Mouse (Mus musculus) limb, embryonic 15.5 days (tissue): ENCODE data around the gene Gm44502. TPM values are rescaled to one million over a fixed set of nuclear protein-coding genes. Genes with fewer than 3 reads are reported as not detected.
A peak's percentile ranks its signal among the peaks of the same experiment; 100 is the strongest.

Source experiments
- ATAC-seq: fragments of 200-750 bp; cut with Nextera tagmentation; 2 replicates; pipeline ENCODE4 v1.8.0; 2017; ENCODE audit warnings: low read depth, moderate TSS enrichment; ENCODE audit not compliant: insufficient number of reproducible peaks, low FRiP score, low TSS enrichment
- H3K27ac ChIP-seq: fragments of 300-500 bp; sonication (generic); 2 replicates; pipeline ENCODE4 v1.5.1; 2015; ENCODE audit warnings: moderate library complexity, mild to moderate bottlenecking, inconsistent platforms
- H3K27me3 ChIP-seq: fragments of 300-500 bp; sonication (generic); 2 replicates; pipeline ENCODE4 v1.6.1; 2015; ENCODE audit warnings: inconsistent platforms
- H3K36me3 ChIP-seq: fragments of 300-500 bp; sonication (generic); 2 replicates; pipeline ENCODE4 v1.6.1; 2015; ENCODE audit warnings: inconsistent platforms
- H3K4me1 ChIP-seq: fragments of 300-500 bp; sonication (generic); 2 replicates; pipeline ENCODE4 v1.6.1; 2015; ENCODE audit warnings: inconsistent platforms
- H3K4me2 ChIP-seq: fragments of 300-500 bp; sonication (generic); 2 replicates; pipeline ENCODE4 v1.6.1; 2015; ENCODE audit warnings: mild to moderate bottlenecking, inconsistent platforms
- H3K4me3 ChIP-seq: fragments of 300-500 bp; sonication (generic); 2 replicates; pipeline ENCODE4 v1.5.1; 2015; ENCODE audit warnings: mild to moderate bottlenecking, inconsistent platforms
- H3K9ac ChIP-seq: fragments of 300-500 bp; sonication (generic); 2 replicates; pipeline ENCODE4 v1.6.1; 2015; ENCODE audit warnings: inconsistent platforms
- H3K9me3 ChIP-seq: fragments of 300-500 bp; sonication (generic); 2 replicates; pipeline ENCODE4 v1.6.1; 2016; ENCODE audit warnings: inconsistent platforms
- WGBS: fragments of 180-500 bp; shearing (Covaris S2); methylation state at CpG from one replicate; pipeline ENCODE4 v1.1.7; 2015; 5-methylcytosine and 5-hydroxymethylcytosine counted together
- polyA plus RNA-seq: library from polyadenylated mRNA; unstranded; fragments of >200 nt; fragmentation: Nextera tagmentation; extraction: Ambion mirVana; gene quantifications from 2 replicates; pipeline ENCODE4 v1.2.1, GENCODE M21; 2015

Gene Gm44502
- polyA plus RNA-seq, 1 experiment from 2014 or later: not detected

DNA sequence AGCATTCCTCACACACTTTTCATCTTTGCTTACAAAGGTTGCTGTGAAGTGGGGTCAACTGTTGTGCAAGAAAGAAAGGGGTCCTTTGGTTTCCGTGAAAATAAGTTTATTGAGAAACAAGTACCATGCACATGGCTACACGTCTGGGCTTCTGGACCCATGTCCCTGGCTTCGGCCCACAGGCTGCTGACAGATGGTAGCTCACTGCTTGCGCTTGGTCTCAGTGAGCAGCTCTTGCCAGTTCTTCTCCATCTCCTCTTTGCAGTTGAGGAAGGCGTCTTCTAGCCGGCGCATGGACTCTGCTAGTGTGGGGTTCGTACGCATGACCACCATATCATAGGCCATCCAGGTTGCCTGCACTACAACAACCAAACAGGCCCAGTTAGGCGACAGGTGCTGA, 39.4 kb downstream of the Gm44502 start:
- WGBS: 92% methylated on average over 10 of the region's 10 CpGs
- no peaks in the 10 kb centered on the region for H3K36me3 ChIP-seq
- H3K27me3 ChIP-seq: peaks cover 1% of the 10 kb centered on the region; the same call in 1 of the 2 replicates
- no peak for ATAC-seq
- no peak overlapping the region for H3K4me2 ChIP-seq
- peaks cover 2% of the 10 kb centered on the region; the same call in 1 of the 2 replicates for H3K4me1 ChIP-seq
- H3K4me3 ChIP-seq: no peak overlapping the region
- H3K9me3 ChIP-seq: no peaks in the 10 kb centered on the region
- H3K9ac ChIP-seq: no peak overlapping the region
- H3K27ac ChIP-seq: no peak overlapping the region

DNA sequence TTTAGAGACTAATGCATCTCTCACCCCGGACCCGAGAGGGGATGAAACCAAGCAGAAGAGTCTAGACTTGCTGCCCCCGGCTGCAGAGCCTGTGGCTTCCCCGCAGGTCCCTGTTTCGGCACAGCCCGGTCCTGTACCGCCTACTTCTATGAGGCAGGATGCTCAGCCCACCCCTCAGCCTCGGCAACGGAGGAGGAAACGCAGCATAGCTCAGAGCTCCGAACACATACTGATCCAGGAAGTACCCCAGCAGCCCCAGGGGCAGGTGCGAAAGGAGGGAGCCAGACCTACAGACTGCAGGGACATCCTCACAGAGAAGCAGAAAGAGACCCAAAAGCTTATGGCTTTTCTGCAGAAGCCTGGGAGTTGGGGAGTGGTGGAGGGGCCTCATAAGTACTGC, 42.4 kb downstream of the Gm44502 start:
- Histone ChIP-seq H3K4me2 (no peak overlapping the region), H3K9me3 (no peaks in the 10 kb centered on the region), H3K27me3 (peaks cover 8% of the 10 kb centered on the region), H3K36me3 (no peaks in the 10 kb centered on the region), H3K27ac (no peak overlapping the region), H3K4me1 (no peaks in the 10 kb centered on the region), H3K9ac (no peak overlapping the region), H3K4me3 (no peak overlapping the region)
- WGBS: 34% methylated on average over 12 of the region's 12 CpGs
- no peak for ATAC-seq

DNA sequence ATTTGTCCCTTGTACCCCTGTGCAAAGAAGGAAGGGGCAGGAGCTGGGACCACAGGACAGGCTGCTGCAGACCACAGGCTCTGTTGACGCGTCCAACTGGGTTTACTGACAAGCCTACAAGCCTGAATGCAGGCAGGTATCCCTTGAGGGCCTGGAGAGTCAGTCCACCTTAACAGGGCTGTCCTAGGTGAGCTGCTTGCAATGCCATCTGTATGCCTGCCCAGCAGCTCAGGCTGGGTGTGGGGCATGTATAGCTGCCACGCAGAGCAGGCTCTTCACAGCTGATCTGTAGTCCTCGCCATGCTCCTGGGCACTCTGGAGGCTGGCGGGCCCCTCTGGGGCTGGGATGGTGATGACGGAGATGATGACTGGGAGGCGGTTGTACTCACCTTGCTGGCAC, 44.9 kb downstream of the Gm44502 start, which contains the start of gene Klhdc7b:
Gene Klhdc7b, plus strand, starts transcription at position 301 of the 400 bp plus-strand sequence.
- Histone ChIP-seq H3K27ac (no peak within 1 kb of the TSS), H3K4me2 (no peak within 1 kb of the TSS), H3K4me3 (no peak within 1 kb of the TSS), H3K27me3 (peaks cover 16% of the 10 kb centered on the region), H3K9me3 (no peaks in the 10 kb centered on the region), H3K4me1 (peaks cover under 1% of the 10 kb centered on the region; the same call in 1 of the 2 replicates), H3K36me3 (no peaks in the 10 kb centered on the region), H3K9ac (no peak within 1 kb of the TSS)
- 84% methylated on average over 7 of the region's 7 CpGs for WGBS
- ATAC-seq: no peak

DNA sequence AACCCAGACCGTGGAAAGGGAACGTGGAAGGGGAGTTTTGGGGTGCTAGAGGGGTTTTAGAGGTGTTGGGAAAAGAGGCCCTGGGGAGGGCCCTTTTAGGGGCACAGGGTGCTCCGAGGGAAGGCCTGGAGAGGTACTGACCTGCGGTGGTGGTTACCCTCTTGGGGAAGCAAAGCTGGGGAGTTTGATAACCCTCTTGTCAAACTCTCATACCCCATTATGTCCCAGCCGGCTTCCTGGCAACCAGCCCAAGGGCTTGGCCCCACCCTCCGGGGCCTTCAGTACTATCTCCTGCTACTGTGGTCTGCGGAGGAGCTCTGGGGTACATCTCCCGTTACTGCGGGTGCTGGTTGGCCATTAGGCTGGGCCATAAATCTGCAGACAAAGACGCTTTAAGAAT, 50.1 kb downstream of the Gm44502 start:
- H3K9me3 ChIP-seq: no peaks in the 10 kb centered on the region
- no peak for ATAC-seq
- H3K4me2 ChIP-seq: peak overlapping the region; percentile 64
- 10% methylated on average over 10 of the region's 10 CpGs for WGBS
- H3K27me3 ChIP-seq: peaks cover 51% of the 10 kb centered on the region
- H3K9ac ChIP-seq: no peak overlapping the region
- H3K4me3 ChIP-seq: peak overlapping the region; percentile 34
- peaks cover 27% of the 10 kb centered on the region for H3K4me1 ChIP-seq
- no peaks in the 10 kb centered on the region for H3K36me3 ChIP-seq
- H3K27ac ChIP-seq: no peak overlapping the region

DNA sequence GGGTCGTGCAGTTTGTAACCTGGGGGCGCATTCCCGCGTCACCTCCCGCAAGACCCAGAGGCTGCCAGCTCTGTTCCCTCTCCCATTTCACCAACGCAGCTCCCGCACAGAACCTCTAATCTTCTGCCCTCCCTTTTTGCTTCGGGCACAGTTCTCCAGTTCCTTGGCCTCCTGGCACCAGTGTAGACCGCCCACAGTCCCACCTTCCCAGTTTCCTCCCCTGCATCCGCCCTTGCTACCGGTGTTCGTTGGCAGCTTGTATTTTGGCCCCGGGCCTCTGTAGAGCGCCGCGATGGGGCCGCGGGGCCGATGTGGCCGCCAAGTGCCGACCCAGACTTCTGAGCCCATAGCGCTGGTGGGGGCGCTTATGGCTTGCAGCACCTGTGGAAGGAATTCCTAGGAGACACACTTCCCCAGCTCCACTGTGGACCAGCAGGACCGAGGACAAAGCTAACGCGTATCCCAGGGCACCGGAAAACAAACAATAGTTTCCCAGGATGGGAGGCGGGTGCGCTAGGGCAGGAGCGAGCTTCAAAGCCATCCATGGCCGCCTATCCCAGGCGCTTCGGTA, 50.6 kb downstream of the Gm44502 start, which contains the start of gene Odf3b:
Gene Odf3b, minus strand, starts transcription at position 452 of the 571 bp plus-strand sequence.
- Histone ChIP-seq H3K4me1 (peaks cover 31% of the 10 kb centered on the region), H3K9me3 (no peaks in the 10 kb centered on the region), H3K27ac (no peak within 1 kb of the TSS), H3K36me3 (no peaks in the 10 kb centered on the region), H3K9ac (peak within 1 kb of the TSS; percentile 31; the same call in 1 of the 2 replicates), H3K4me2 (peak within 1 kb of the TSS; percentile 64), H3K4me3 (peak within 1 kb of the TSS; percentile 34), H3K27me3 (peaks cover 51% of the 10 kb centered on the region)
- no peak for ATAC-seq
- WGBS: 2% methylated on average over 33 of the region's 33 CpGs

DNA sequence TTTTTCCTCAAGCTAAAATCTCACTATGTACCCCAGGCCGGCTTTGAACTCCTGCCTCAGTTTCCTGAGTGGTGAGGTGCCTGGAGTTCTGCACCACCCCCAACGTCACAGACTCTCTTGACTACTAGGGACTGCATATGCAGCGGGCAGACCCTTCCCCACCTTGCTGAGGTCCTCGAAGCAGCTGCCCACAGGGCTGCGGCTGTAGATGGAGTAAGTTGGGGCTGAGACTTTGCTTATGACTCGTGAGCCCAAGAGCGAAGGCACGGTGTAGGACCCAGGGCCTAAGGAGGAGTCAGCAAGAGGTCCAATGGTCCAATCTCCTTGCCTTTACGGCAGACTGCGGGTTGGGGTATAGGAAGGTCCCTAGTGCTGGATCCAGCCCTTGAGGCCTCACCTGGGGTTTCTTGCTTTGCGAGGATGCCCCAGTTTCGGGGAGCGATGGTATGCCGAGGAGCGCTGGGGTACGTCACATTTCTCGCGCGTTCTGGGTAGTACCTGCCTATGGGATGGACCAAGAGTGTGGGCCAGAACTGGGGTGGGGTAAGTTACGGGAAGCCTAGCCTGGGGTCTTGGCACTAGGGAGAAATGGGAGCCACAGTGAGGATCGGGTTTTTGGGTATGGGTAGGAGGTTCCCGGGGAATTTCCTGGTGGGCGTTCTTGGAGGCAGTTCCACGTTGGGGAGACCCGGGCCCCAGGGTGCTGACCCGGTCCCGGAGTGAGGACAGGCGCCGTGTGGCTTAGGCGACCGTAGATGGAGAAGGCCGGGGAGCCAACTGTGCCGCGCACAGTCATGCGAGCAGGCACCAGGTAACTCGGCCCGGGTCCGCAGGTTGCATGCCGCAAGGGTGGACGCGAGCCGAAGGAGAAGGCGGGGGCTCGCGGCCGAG, 51.3 kb downstream of the Gm44502 start:
- no peak for ATAC-seq
- H3K27me3 ChIP-seq: peaks cover 51% of the 10 kb centered on the region
- H3K27ac ChIP-seq: no peak overlapping the region
- peak overlapping the region; percentile 34 for H3K4me3 ChIP-seq
- peak overlapping the region; percentile 31; the same call in 1 of the 2 replicates for H3K9ac ChIP-seq
- H3K9me3 ChIP-seq: no peaks in the 10 kb centered on the region
- peaks cover 34% of the 10 kb centered on the region for H3K4me1 ChIP-seq
- 10% methylated on average over 46 of the region's 46 CpGs for WGBS
- no peaks in the 10 kb centered on the region for H3K36me3 ChIP-seq
- peak overlapping the region; percentile 64 for H3K4me2 ChIP-seq

DNA sequence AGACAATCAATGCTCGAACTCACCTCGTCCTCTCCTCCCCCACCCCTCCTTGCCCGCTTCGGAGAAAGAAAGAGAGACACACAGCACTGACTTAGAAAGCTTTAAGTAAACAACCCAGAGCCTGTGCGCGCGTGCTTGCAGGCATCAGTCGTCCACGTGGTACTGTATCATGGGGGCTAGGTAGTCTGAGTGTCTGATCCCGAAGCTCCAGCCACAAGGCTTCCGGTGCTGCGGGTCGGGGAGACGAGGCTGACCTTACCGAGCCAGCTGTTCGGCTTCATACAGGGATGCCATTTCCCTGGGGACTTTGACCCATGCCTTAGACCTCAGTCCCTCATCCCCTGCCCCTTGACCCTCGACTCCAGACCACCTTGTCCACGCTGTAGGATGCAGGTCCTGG, 52.1 kb downstream of the Gm44502 start:
- Histone ChIP-seq H3K27ac (no peak overlapping the region), H3K27me3 (peaks cover 51% of the 10 kb centered on the region), H3K9ac (no peak overlapping the region), H3K9me3 (no peaks in the 10 kb centered on the region), H3K4me1 (peaks cover 39% of the 10 kb centered on the region), H3K36me3 (peaks cover 3% of the 10 kb centered on the region; the same call in 1 of the 2 replicates), H3K4me3 (no peak overlapping the region), H3K4me2 (no peak overlapping the region)
- ATAC-seq: no peak
- WGBS: 6% methylated on average over 18 of the region's 18 CpGs

DNA sequence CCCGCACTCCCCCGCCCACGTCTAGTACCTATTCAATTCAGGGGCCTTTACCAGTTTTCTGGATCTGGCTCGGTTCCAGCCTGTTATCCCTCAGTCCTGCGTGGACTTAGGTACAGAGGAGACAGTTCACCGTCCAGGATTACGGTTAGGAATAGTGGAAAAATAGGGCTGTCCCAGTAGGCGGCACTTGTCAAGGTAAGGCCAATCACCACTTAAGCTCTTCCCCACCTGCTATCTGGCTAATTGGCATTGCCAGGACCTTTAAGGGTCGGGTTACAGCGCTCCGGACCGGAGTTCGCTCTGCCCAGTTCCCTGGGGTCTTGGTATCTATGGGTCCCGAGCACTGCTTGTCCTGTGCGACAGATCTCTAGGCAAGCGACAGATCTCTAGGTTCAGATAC, 52.5 kb downstream of the Gm44502 start, which contains the start of gene Tymp:
Gene Tymp, minus strand, starts transcription at position 83 of the 400 bp plus-strand sequence.
- Histone ChIP-seq H3K9ac (no peak within 1 kb of the TSS), H3K4me1 (peaks cover 43% of the 10 kb centered on the region), H3K27me3 (peaks cover 47% of the 10 kb centered on the region), H3K4me3 (no peak within 1 kb of the TSS), H3K9me3 (no peaks in the 10 kb centered on the region), H3K4me2 (no peak within 1 kb of the TSS), H3K36me3 (peaks cover 7% of the 10 kb centered on the region), H3K27ac (no peak within 1 kb of the TSS)
- 17% methylated on average over 16 of the region's 16 CpGs for WGBS
- no peak for ATAC-seq

DNA sequence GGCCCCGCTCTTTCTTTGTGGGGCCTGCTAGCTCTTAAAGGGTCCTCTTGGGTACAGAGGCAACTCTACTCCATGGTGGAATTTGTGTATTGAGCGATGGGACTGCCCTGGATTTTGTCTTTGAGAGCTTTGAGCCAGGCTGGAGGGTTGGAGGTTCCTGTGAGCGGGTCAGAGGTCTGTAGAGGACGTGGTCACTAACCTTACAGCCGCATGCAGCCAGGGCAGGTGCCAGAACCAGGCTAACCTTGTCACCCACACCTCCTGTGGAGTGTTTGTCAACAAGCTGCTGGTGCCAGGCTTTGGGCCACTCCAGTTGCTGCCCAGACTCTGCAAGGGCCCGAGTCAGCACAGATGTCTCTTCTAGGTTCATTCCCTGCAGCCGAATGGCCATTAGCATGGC, 53.5 kb downstream of the Gm44502 start:
- Histone ChIP-seq H3K27ac (no peak overlapping the region), H3K27me3 (peaks cover 46% of the 10 kb centered on the region), H3K36me3 (peaks cover 16% of the 10 kb centered on the region), H3K4me2 (no peak overlapping the region), H3K9ac (no peak overlapping the region), H3K4me1 (peaks cover 43% of the 10 kb centered on the region), H3K9me3 (no peaks in the 10 kb centered on the region), H3K4me3 (no peak overlapping the region)
- WGBS: 80% methylated on average over 7 of the region's 7 CpGs
- ATAC-seq: no peak

DNA sequence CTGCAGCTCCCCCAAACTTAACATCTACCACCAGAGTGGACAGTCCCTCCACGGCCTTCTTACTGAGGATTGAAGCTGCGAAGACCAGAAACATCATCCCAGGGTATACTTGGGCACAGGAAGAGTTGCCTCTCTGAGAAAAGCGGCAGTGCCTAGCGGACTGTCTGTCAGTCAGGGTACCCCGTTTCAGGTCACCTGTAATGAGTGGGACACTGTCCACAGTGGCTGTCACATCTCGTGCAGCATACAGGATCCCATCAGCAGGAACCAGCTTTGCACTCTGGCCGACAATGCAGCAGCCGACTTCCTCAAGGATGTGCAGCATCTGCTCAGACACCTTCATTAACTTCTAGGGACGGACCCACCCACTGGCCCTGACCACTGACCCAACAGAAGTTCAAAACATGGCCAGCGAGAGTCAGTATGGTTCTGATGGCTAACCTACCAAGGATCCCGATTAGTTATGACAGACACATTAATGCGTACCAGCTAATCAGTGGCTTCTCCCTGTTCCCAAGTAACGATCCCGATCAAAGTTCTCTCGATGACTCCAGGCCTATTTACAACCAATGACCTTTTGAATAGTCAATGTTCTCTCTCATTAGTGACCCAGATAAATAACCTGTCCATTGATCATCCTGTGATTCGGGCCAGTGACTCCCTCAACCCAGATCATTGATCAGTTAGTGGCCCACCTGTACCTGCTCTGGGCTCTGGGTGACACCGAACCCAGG, 54.5 kb downstream of the Gm44502 start:
- Histone ChIP-seq H3K4me2 (no peak overlapping the region), H3K27me3 (peaks cover 42% of the 10 kb centered on the region), H3K36me3 (peaks cover 27% of the 10 kb centered on the region), H3K9ac (no peak overlapping the region), H3K9me3 (no peaks in the 10 kb centered on the region), H3K27ac (no peak overlapping the region), H3K4me3 (no peak overlapping the region), H3K4me1 (peaks cover 43% of the 10 kb centered on the region)
- 94% methylated on average over 17 of the region's 17 CpGs for WGBS
- ATAC-seq: no peak

DNA sequence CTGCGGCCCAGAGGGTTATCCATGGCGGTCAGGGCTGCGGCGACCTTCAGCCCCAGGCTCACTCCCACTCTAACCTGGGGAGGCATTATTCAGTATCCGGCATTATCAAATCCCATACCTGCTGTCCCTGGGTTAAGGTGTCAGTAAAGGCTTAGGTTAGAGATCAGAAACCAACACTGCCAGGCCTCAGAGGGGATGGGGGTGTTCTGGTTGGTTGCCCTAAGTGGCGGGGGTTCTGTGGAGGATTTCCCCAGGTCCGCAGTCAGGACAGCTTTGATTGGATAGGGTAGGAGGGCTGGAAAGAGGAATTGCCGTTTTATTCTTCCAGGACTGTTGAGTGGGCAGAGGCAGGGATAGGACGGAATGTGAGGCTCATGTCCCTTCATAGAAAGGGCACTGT, 55.2 kb downstream of the Gm44502 start:
- Histone ChIP-seq H3K4me3 (peak overlapping the region; percentile 70), H3K9me3 (no peaks in the 10 kb centered on the region), H3K36me3 (peaks cover 33% of the 10 kb centered on the region), H3K27ac (peak overlapping the region; percentile 89), H3K4me2 (peak overlapping the region; percentile 90), H3K27me3 (peaks cover 38% of the 10 kb centered on the region), H3K4me1 (peaks cover 40% of the 10 kb centered on the region), H3K9ac (peak overlapping the region; percentile 71; the same call in 1 of the 2 replicates)
- ATAC-seq: no peak
- WGBS: 47% methylated on average over 9 of the region's 9 CpGs
